Mouse (Mus musculus) C2C12 (cell line): ENCODE measurements around the gene Creld2.

Experiments used
- CTCF ChIP-seq: IDR thresholded peaks from one replicate; pipeline ENCODE4 v1.5.1; 2011; ENCODE audit not compliant: control insufficient read depth, insufficient read depth, insufficient read length
- USF1 ChIP-seq: IDR thresholded peaks from one replicate; pipeline ENCODE4 v1.6.1; 2011; ENCODE audit warnings: low read depth, mild to moderate bottlenecking, control low read depth, moderate library complexity

DNA sequence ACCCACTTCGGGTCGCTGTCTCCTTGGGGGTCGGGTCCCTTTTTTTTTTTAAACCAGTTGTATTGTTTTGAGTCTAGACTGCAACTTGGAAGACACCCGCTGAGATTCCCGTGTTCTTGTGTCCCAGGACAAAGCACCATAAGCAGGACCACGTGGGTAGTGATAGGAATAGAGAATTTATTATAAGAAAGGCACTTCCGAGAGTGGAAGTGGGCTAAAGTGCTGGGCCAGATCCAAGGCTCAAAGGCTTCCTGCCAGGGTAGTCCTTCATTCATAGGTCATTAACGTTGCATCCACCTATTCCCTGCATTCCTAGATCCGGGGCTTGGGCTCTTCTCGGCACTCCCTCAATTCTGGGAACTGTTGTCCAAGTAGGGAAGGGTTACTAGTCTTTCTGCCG, 18.5 kb downstream of the Creld2 start:
- TF ChIP-seq CTCF (no peak), USF1 (peak; percentile 34)
